Comparison of ENCODE assay signal across 8 mouse cellular contexts in genomic region chr14:62836926-62837640, GRCm38 (mm10). TPM values are rescaled to one million over a fixed set of nuclear protein-coding genes. Genes with fewer than 3 reads are reported as not detected.
DNase-seq lines count a peak whose midpoint lies in the region; ATAC-seq and TF ChIP-seq lines count a peak whose summit lies in the region.

No protein-coding gene starts in this region.

- H3K27ac ChIP-seq in bone marrow, adult 2 months (ENCODE audit: control insufficient read depth, insufficient read depth, low read depth, low read length, poor library complexity): peak overlapping the region; percentile 61
- H3K27ac ChIP-seq in embryonic facial prominence, embryonic 15.5 days (replicated peaks): peak overlapping the region; percentile 83
- H3K27ac ChIP-seq in limb, embryonic 14.5 days (replicated peaks; ENCODE audit: low read depth, low read length): 0 out of 2 replicates have a peak overlapping the region, but pooled peaks have one; percentile 58
- peak overlapping the region; percentile 81 for H3K27ac ChIP-seq in midbrain, postnatal 0 days (ENCODE audit: low read depth, low read length)

- WGBS in bone marrow, adult 2 months: under 1% methylated on average over 37 of the region's 37 CpGs
- WGBS in embryonic facial prominence, embryonic 15.5 days: under 1% methylated on average over 37 of the region's 37 CpGs
- WGBS in limb, embryonic 14.5 days: 1% methylated on average over 37 of the region's 37 CpGs
- WGBS in midbrain, postnatal 0 days: under 1% methylated on average over 37 of the region's 37 CpGs

- TF ChIP-seq CTCF in bone marrow, adult 2 months (IDR thresholded peaks at IDR 0.05; ENCODE audit: control insufficient read depth, insufficient read depth, low read length): peak; percentile 92
- peak; percentile 96 for TF ChIP-seq CTCF in midbrain, postnatal 0 days (IDR thresholded peaks at IDR 0.05)

- H3K4me2 ChIP-seq in embryonic facial prominence, embryonic 15.5 days (replicated peaks): peak overlapping the region; percentile 70
- H3K4me2 ChIP-seq in limb, embryonic 14.5 days (replicated peaks; ENCODE audit: low read depth, low read length, severe bottlenecking): peak overlapping the region; percentile 57
- peak overlapping the region; percentile 50 for H3K4me2 ChIP-seq in midbrain, postnatal 0 days (ENCODE audit: low read depth, low read length, poor library complexity, severe bottlenecking)

- H3K9ac ChIP-seq in embryonic facial prominence, embryonic 15.5 days: peak overlapping the region; percentile 26; the same call in 1 of the 2 replicates
- 0 out of 2 replicates have a peak overlapping the region, but pooled peaks have one; percentile 26 for H3K9ac ChIP-seq in limb, embryonic 14.5 days (ENCODE audit: low read depth, low read length, severe bottlenecking)
- H3K9ac ChIP-seq in midbrain, postnatal 0 days (replicated peaks; ENCODE audit: low read length, poor library complexity, severe bottlenecking): peak overlapping the region; percentile 81; the same call in 1 of the 2 replicates

- peak; percentile 98 for ATAC-seq in embryonic facial prominence, embryonic 15.5 days (ENCODE audit: insufficient number of reproducible peaks, low FRiP score, low TSS enrichment, low read depth)
- peak; percentile 97 for ATAC-seq in limb, embryonic 14.5 days (ENCODE audit: low FRiP score, low read depth)
- peak; percentile 98 for ATAC-seq in midbrain, postnatal 0 days (ENCODE audit: low FRiP score)

- no peaks in the 10 kb centered on the region for H3K36me3 ChIP-seq in embryonic facial prominence, embryonic 15.5 days
- no peaks in the 10 kb centered on the region for H3K36me3 ChIP-seq in limb, embryonic 14.5 days (ENCODE audit: control insufficient read depth, insufficient read depth, low read length)
- 0 out of 2 replicates have a peak, but pooled peaks cover 2% of the 10 kb centered on the region for H3K36me3 ChIP-seq in midbrain, postnatal 0 days (ENCODE audit: insufficient read depth, low read length)

- peak overlapping the region; percentile 67 for H3K4me3 ChIP-seq in bone marrow, adult 2 months (replicated peaks; ENCODE audit: control insufficient read depth, low read depth, low read length)
- H3K4me3 ChIP-seq in embryonic facial prominence, embryonic 15.5 days (replicated peaks): peak overlapping the region; percentile 94
- peak overlapping the region; percentile 90 for H3K4me3 ChIP-seq in limb, embryonic 14.5 days (replicated peaks; ENCODE audit: low read length)
- peak overlapping the region; percentile 85 for H3K4me3 ChIP-seq in midbrain, postnatal 0 days (ENCODE audit: low read depth, low read length)

- no peaks in the 10 kb centered on the region for H3K9me3 ChIP-seq in embryonic facial prominence, embryonic 15.5 days (replicated peaks)
- no peaks in the 10 kb centered on the region for H3K9me3 ChIP-seq in limb, embryonic 14.5 days (ENCODE audit: control insufficient read depth, low read length)
- H3K9me3 ChIP-seq in midbrain, postnatal 0 days (ENCODE audit: low read length): no peaks in the 10 kb centered on the region

- H3K27me3 ChIP-seq in embryonic facial prominence, embryonic 15.5 days: no peaks in the 10 kb centered on the region
- H3K27me3 ChIP-seq in limb, embryonic 14.5 days (ENCODE audit: control insufficient read depth, insufficient read depth, low read length): no peaks in the 10 kb centered on the region
- no peaks in the 10 kb centered on the region for H3K27me3 ChIP-seq in midbrain, postnatal 0 days (ENCODE audit: insufficient read depth, low read length)

- TF ChIP-seq POLR2A in bone marrow, adult 2 months (IDR thresholded peaks at IDR 0.05; ENCODE audit: borderline replicate concordance, control insufficient read depth, low read depth, low read length): peak; percentile 18; the same call in 1 of the 2 replicates
- no peak for TF ChIP-seq POLR2A in limb, embryonic 14.5 days (IDR thresholded peaks at IDR 0.05; ENCODE audit: borderline replicate concordance, extremely low read depth, insufficient read depth, insufficient read length)

- peak; percentile 100 for DNase-seq in 416B (ENCODE audit: low read depth)
- peak; percentile 98 for DNase-seq in heart, adult 8-10 months (ENCODE audit: low spot score)
- peak; percentile 99 for DNase-seq in kidney, adult 9 months
- peak; percentile 99 for DNase-seq in limb, embryonic 14.5 days (ENCODE audit: low spot score)
- DNase-seq in midbrain, postnatal 0 days (ENCODE audit: low spot score): peak; percentile 100
- DNase-seq in spleen, postnatal 36 days (ENCODE audit: low spot score in 2 of 2): peak; percentile 98

- H3K4me1 ChIP-seq in bone marrow, adult 2 months (ENCODE audit: control insufficient read depth, insufficient read depth, low read length): 0 out of 2 replicates have a peak, but pooled peaks cover 1% of the 10 kb centered on the region
- peaks cover 10% of the 10 kb centered on the region for H3K4me1 ChIP-seq in embryonic facial prominence, embryonic 15.5 days
- H3K4me1 ChIP-seq in limb, embryonic 14.5 days (ENCODE audit: control insufficient read depth, insufficient read depth, low read length): peaks cover 11% of the 10 kb centered on the region
- H3K4me1 ChIP-seq in midbrain, postnatal 0 days (ENCODE audit: insufficient read depth, low read length): peaks cover 16% of the 10 kb centered on the region

RNA-seq across cellular contexts. Expression of gene Wdfy2, which starts 0.4 kb away (rescaled TPM):
- polyA plus RNA-seq in bone marrow, adult 2 months (2011; ENCODE audit: insufficient read depth, insufficient read length, low replicate concordance, missing spikeins): 5.7 and 15.0 TPM in 2 replicates
- polyA plus RNA-seq in embryonic facial prominence, embryonic 15.5 days (2015; fragmentation: Nextera tagmentation; extraction: Ambion mirVana): 8.0 and 8.2 TPM in 2 replicates
- total RNA-seq in heart, adult 8-10 months (2022): 1 to 10 TPM; 5.8 to 7.2 (median 6.1) TPM
- polyA plus RNA-seq in limb, embryonic 14.5 days (2012; rRNA removed): 10.9 and 11.4 TPM in 2 replicates
- polyA plus RNA-seq in limb, embryonic 14.5 days (2014; fragmentation: Nextera tagmentation; extraction: Ambion mirVana): 12.8 and 13.8 TPM in 2 replicates
- 19.6 and 22.7 TPM in 2 replicates for total RNA-seq in midbrain, postnatal 0 days (2014; rRNA removed)
- 4.3 TPM in 2 replicates for polyA plus RNA-seq in midbrain, postnatal 0 days (2015; fragmentation: Nextera tagmentation; extraction: Ambion mirVana)

Comparison
In these comparisons a context has a peak if more than half of its experiments do, and no peak if none do; other contexts are left out.
1. Peak in every context shown above with its lines: DNase-seq, ATAC-seq, H3K4me3 ChIP-seq and H3K27ac ChIP-seq.
2. H3K9ac ChIP-seq: peak in every context shown above with its lines; median percentile 81 in midbrain, postnatal 0 days; 26 in embryonic facial prominence, embryonic 15.5 days; 26 in limb, embryonic 14.5 days.